Mouse (Mus musculus) neural tube, embryonic 14.5 days (tissue): ENCODE measurements around the gene Gabrp. TPM values are rescaled to one million over a fixed set of nuclear protein-coding genes. Genes with fewer than 3 reads are reported as not detected.

ENCODE experiments used
- ATAC-seq: fragments of 200-750 bp; cut with Nextera tagmentation; 2 replicates; pipeline ENCODE4 v1.8.0; 2017; ENCODE audit warnings: low read depth, mild to moderate bottlenecking, moderate TSS enrichment, moderate library complexity
- H3K27ac ChIP-seq: fragments of 300-500 bp; sonication (generic); 2 replicates; pipeline ENCODE4 v1.5.1; 2014; ENCODE audit warnings: low read depth, mild to moderate bottlenecking, control low read depth, low read length, moderate library complexity, mixed read lengths
- H3K27me3 ChIP-seq: fragments of 300-500 bp; sonication (generic); 2 replicates; pipeline ENCODE4 v1.6.1; 2014; ENCODE audit warnings: low read length; ENCODE audit not compliant: control insufficient read depth, insufficient read depth
- H3K36me3 ChIP-seq: fragments of 300-500 bp; sonication (generic); 2 replicates; pipeline ENCODE4 v1.6.1; 2014; ENCODE audit warnings: low read length, mixed read lengths; ENCODE audit not compliant: control insufficient read depth, insufficient read depth
- H3K4me1 ChIP-seq: fragments of 300-500 bp; sonication (generic); 2 replicates; pipeline ENCODE4 v1.6.1; 2014; ENCODE audit warnings: low read length; ENCODE audit not compliant: control insufficient read depth, insufficient read depth
- H3K4me2 ChIP-seq: fragments of 300-500 bp; sonication (generic); 2 replicates; pipeline ENCODE4 v1.6.1; 2014; ENCODE audit warnings: mild to moderate bottlenecking, low read depth, low read length, control low read depth
- H3K4me3 ChIP-seq: fragments of 300-500 bp; sonication (generic); 2 replicates; pipeline ENCODE4 v1.5.1; 2014; ENCODE audit warnings: low read depth, low read length, control low read depth, mixed read lengths
- H3K9ac ChIP-seq: fragments of 300-500 bp; sonication (generic); replicated peaks from 2 replicates; pipeline ENCODE4 v1.6.1; 2014; ENCODE audit warnings: low read depth, mild to moderate bottlenecking, control low read depth, low read length, mixed read lengths
- H3K9me3 ChIP-seq: fragments of 300-500 bp; sonication (generic); 2 replicates; pipeline ENCODE4 v1.6.1; 2016; ENCODE audit warnings: low read length; ENCODE audit not compliant: control insufficient read depth
- WGBS: fragments of 180-500 bp; shearing (Covaris S2); extraction: QIAGEN DNeasy Blood & Tissue Kit; methylation state at CpG from one replicate; pipeline ENCODE4 v1.1.7; 2014; 5-methylcytosine and 5-hydroxymethylcytosine counted together
- polyA plus RNA-seq: library from polyadenylated mRNA; unstranded; fragments of >200 nt; fragmentation: Nextera tagmentation; extraction: Ambion mirVana; gene quantifications from 2 replicates; pipeline ENCODE4 v1.2.1, GENCODE M21; 2014

Gene Gabrp
- polyA plus RNA-seq, 1 experiment from 2014 or later = not detected

DNA sequence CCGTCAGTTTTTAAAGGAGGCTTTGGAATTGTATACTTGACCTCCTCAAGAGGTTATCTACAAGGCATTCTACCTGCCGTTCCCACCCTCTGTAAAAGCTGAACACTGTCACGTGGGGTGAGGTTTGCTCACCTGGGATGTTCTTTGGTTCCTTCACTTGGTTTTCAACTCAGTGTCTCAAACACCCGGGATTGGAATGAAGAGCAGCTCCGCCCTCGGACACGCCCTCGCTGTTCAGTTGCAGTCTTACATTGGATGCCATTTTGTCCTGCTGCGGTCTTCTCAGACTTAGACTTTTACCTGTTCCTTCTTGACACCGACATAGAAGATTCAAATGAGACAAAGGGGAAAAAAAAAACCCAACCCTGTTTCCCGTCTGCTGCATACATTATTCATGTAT, 34.6 kb downstream of the Gabrp start:
- H3K4me1 ChIP-seq = no peaks in the 10 kb centered on the region
- whole genome bisulfite sequencing = 72% methylated on average over 11 of the region's 11 CpGs

DNA sequence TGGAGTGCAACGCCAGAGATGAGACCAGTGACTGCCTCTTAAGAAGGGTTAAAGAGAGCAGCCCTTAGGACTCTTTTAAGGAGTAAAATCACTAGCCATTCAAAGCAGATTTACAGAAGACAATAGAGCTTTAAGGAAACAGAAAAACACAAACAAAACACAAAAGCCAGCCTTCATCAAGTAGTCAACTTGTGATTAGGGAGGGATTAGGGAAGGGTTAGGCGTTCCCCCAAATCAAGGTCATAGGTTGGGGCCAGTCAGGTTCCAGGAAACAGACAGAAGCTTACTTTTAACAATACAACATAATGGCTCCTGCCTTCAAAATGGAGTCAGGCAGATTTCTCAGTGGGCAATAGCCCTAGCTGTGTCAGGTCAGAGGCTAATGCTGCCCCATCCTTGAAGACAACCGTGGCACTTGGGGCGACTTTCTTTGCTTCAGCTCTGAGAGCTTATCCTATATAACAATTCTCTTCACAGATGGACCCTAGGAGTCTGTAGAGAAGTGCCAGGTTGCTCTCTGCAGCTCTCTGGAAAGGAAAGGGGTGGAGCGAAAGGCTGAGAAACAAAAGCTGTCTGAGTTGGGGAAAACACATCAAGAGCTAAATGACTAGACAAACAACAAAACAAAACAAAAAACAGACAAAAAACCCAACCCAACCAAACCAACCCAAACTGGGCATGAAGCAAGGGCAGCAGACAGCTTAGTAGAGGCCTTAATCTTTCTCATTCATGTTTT, 41.2 kb downstream of the Gabrp start:
- ATAC-seq = no peak
- Histone ChIP-seq H3K36me3 (no peaks in the 10 kb centered on the region), H3K4me3 (no peak overlapping the region), H3K27me3 (no peaks in the 10 kb centered on the region), H3K4me2 (no peak overlapping the region), H3K4me1 (no peaks in the 10 kb centered on the region), H3K9ac (no peak overlapping the region), H3K27ac (no peak overlapping the region), H3K9me3 (no peaks in the 10 kb centered on the region)
- 80% methylated on average over 5 of the region's 5 CpGs for WGBS

More for the DNA sequence above, 34.6 kb downstream of the Gabrp start:
- Histone ChIP-seq H3K27ac (no peak overlapping the region), H3K36me3 (no peaks in the 10 kb centered on the region), H3K4me2 (no peak overlapping the region), H3K27me3 (no peaks in the 10 kb centered on the region), H3K9ac (no peak overlapping the region), H3K9me3 (no peaks in the 10 kb centered on the region), H3K4me3 (no peak overlapping the region)
- ATAC-seq = no peak

DNA sequence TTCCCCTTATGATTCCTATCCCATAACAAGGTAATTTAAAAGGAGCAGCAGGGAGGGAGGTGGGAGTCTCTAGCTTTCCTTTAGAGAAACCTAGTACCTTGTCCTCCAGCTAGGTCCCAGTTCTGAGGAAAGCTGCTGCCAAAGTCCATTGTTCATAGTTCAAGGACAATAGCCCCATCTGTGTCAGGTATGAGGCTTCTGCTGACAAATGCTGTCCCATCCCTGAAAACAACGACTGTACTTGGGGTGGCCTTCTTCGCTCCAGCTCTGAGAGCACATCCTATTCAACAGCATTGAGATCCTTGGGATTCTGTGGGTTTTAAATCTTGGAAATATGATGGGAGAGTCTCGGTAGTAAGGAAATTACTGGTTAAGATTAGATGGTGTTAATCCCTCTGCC, 42.1 kb downstream of the Gabrp start:
- no peak overlapping the region for H3K4me3 ChIP-seq
- WGBS = 96% methylated on average over 3 of the region's 3 CpGs
- no peak overlapping the region for H3K27ac ChIP-seq
- no peak overlapping the region for H3K4me2 ChIP-seq
- no peak overlapping the region for H3K9ac ChIP-seq
- H3K4me1 ChIP-seq = no peaks in the 10 kb centered on the region
- no peaks in the 10 kb centered on the region for H3K9me3 ChIP-seq
- no peaks in the 10 kb centered on the region for H3K36me3 ChIP-seq
- no peaks in the 10 kb centered on the region for H3K27me3 ChIP-seq
- no peak for ATAC-seq

DNA sequence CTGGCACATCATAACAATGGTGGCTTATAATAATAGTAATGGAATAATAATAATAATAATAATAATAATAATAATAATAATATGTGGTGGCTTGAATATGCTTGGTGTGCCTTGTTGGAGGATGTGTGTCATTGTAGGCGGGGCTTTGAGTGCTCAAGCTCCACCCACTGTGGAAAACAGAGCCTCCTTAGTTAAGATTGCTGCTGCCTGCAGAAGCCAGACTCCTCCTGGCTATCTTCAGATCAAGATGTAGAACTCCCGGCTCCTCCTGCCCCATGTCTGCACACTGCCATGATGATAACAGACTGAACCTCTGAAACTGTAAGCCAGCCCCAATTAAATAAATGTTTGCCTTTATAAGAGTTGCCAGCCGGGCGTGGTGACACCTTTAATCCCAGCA, 44.2 kb downstream of the Gabrp start:
- no peaks in the 10 kb centered on the region for H3K36me3 ChIP-seq
- no peak overlapping the region for H3K27ac ChIP-seq
- H3K4me3 ChIP-seq = no peak overlapping the region
- WGBS = 96% methylated on average over 4 of the region's 4 CpGs
- no peak overlapping the region for H3K4me2 ChIP-seq
- no peaks in the 10 kb centered on the region for H3K27me3 ChIP-seq
- H3K4me1 ChIP-seq = no peaks in the 10 kb centered on the region
- H3K9ac ChIP-seq = no peak overlapping the region
- H3K9me3 ChIP-seq = no peaks in the 10 kb centered on the region
- ATAC-seq = no peak

DNA sequence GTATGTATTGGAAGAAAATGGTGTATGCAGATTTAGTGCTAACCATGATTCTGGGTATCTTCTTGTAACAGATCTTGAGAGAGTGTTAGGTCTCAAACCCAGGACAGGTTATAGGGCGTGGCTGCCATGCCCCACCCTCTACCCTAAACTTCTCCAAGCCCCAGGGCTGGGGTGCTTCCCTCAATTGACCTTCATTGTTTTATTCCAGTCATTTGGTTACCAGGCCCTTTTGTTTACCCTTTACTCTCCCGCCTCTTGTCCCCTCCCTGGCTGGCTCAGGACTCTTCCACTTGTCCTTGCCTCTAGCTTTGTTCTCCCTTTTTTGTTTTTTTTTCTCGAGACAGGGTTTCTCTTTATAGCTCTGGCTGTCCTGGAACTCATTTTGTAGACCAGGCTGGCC, 45.2 kb downstream of the Gabrp start:
- no peak overlapping the region for H3K4me2 ChIP-seq
- H3K4me1 ChIP-seq = no peaks in the 10 kb centered on the region
- no peaks in the 10 kb centered on the region for H3K36me3 ChIP-seq
- no peak overlapping the region for H3K4me3 ChIP-seq
- H3K27ac ChIP-seq = no peak overlapping the region
- H3K27me3 ChIP-seq = no peaks in the 10 kb centered on the region
- no peak for ATAC-seq
- WGBS = 47% methylated on average over 3 of the region's 3 CpGs
- H3K9me3 ChIP-seq = no peaks in the 10 kb centered on the region
- H3K9ac ChIP-seq = no peak overlapping the region

DNA sequence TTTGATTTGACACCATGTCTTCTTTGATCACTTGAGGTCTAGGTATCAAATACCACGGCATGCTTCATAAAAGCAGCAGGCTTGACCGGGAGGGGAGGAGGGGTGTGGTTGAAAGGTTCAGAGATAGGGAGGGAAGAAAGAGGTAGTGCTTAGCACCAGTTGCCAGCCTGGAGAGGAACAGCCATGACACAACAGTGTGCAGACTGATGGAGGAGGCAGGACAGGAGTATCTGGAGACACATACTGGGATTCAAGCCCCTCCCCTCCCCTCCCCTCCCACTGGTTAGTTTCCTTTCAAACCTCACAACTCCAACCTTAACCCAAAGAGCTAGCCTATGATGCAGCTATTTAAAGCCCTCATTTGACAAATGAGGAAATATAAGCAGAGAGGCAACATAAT, 49.2 kb downstream of the Gabrp start:
- Histone ChIP-seq H3K27ac (no peak overlapping the region), H3K4me2 (no peak overlapping the region), H3K4me1 (0 out of 2 replicates have a peak, but pooled peaks cover 2% of the 10 kb centered on the region), H3K9ac (no peak overlapping the region), H3K9me3 (no peaks in the 10 kb centered on the region), H3K27me3 (no peaks in the 10 kb centered on the region), H3K36me3 (no peaks in the 10 kb centered on the region), H3K4me3 (no peak overlapping the region)
- WGBS = 92% methylated on average over 2 of the region's 2 CpGs
- ATAC-seq = no peak

DNA sequence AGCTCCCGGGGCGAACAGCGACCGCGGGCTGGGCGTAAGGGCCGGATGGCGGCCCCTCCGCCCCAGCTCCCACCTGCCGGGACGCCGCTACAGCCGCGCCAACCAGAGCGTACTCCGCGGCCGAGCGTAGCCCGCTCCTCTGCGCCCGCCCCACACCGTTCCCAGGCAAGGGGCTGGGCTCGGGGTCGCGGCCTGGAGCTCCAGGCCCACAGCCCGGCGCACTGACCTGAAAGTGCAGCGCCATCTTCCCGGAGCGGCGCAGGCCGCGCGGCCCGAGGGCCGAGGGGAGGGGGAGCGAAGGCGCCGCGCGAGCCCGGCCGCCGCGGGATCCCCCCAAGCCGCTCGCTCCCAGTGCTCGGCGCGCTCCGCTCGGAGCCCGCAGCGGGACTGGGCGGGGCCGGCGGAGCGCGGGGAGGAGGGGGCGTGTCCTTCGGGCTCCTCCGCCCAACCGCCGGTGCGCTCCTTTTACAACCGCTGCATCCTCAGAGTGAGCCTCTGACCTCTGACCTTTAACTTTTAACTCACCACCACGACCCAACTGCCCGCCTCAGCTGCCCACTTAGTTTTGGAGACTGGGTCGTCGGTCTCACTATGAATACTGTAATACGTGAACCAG, 65.3 kb downstream of the Gabrp start, which contains the start of gene Ranbp17:
TSS of gene Ranbp17 (minus strand) at position 371 of the 616 bp plus-strand sequence.
- Histone ChIP-seq H3K4me3 (peak within 1 kb of the TSS; percentile 95), H3K4me2 (peak within 1 kb of the TSS; percentile 63), H3K27me3 (no peaks in the 10 kb centered on the region), H3K36me3 (no peaks in the 10 kb centered on the region), H3K27ac (peak within 1 kb of the TSS; percentile 89), H3K9me3 (no peaks in the 10 kb centered on the region), H3K4me1 (0 out of 2 replicates have a peak, but pooled peaks cover 5% of the 10 kb centered on the region), H3K9ac (peak within 1 kb of the TSS; percentile 93)
- ATAC-seq = peak; percentile 86
- under 1% methylated on average over 69 of the region's 72 CpGs for WGBS

DNA sequence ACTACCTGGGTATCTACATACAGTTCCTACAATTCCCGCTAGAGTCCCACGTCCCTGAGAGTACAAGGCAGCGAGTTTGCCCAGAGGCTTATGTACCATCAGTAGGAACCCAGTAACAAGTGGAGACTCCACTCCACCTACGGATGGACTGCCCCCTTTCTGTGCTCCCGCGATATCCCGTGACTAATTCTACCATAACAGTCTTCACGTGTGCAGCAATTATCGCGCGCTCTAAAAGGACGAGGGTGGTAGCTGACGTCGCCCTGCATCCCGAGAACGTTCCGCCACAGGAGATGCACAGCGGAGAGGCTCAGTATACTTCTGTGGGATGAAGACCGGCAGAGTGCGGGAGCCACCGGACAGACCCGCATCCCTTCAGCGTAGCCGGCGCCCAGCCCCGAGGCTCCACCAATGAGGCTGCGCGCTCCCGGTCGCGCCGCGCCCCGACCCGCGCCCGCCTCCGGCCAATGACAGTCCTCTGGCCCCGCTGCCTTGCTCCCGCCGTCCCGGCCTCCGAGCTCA, 65.8 kb downstream of the Gabrp start:
- peak overlapping the region; percentile 95 for H3K4me3 ChIP-seq
- H3K27ac ChIP-seq = peak overlapping the region; percentile 89
- no peaks in the 10 kb centered on the region for H3K9me3 ChIP-seq
- H3K36me3 ChIP-seq = no peaks in the 10 kb centered on the region
- peak overlapping the region; percentile 93 for H3K9ac ChIP-seq
- under 1% methylated on average over 40 of the region's 43 CpGs for WGBS
- no peaks in the 10 kb centered on the region for H3K27me3 ChIP-seq
- H3K4me1 ChIP-seq = 0 out of 2 replicates have a peak, but pooled peaks cover 5% of the 10 kb centered on the region
- peak; percentile 91 for ATAC-seq
- peak overlapping the region; percentile 63 for H3K4me2 ChIP-seq

DNA sequence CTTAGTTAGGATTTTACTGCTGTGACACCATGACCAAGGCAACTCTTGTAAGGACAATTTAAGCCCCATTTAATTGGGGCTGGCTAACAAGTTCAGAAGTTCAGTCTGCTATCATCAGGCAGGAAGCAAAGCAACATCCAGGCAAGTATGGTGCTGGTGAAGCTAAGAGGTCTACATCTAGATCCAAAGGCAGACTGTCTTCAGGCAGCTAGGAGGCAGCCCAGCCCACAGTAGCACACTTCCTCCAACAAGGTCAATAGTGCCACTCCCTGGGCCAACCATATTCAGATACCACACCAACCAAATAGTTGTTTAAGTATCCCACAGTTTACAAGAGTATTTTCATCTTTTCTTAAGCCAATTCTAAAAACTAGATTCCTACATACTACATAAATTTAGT, 69.4 kb downstream of the Gabrp start:
- Histone ChIP-seq H3K4me2 (no peak overlapping the region), H3K4me1 (0 out of 2 replicates have a peak, but pooled peaks cover 5% of the 10 kb centered on the region), H3K27ac (no peak overlapping the region), H3K27me3 (no peaks in the 10 kb centered on the region), H3K9me3 (no peaks in the 10 kb centered on the region), H3K4me3 (no peak overlapping the region), H3K36me3 (no peaks in the 10 kb centered on the region), H3K9ac (no peak overlapping the region)
- ATAC-seq = no peak
